Mouse (Mus musculus) lung, postnatal 0 days (tissue): ENCODE measurements at regions not wholly inside any gene's neighbourhood (a gene's known extent, or its start where the extent isn't known, plus 50 kb on each side); places are given as distances from the start of the nearest gene placed in this dataset.

ENCODE experiments used
- ATAC-seq: fragments of 200-750 bp; cut with Nextera tagmentation; 2 replicates; pipeline ENCODE4 v1.8.0; 2017; ENCODE audit warnings: moderate library complexity
- DNase-seq: peaks from one replicate; pipeline ENCODE4 v3.0.0-alpha.2; 2016; ENCODE audit warnings: low spot score
- H3K27ac ChIP-seq: fragments of 300-500 bp; sonication (generic); 2 replicates; pipeline ENCODE4 v1.5.1; 2014; ENCODE audit warnings: antibody characterized with exemption, mild to moderate bottlenecking, low read length, mixed read lengths
- H3K27me3 ChIP-seq: fragments of 300-500 bp; sonication (generic); replicated peaks from 2 replicates; pipeline ENCODE4 v1.6.1; 2014; ENCODE audit warnings: low read length, mixed read lengths; ENCODE audit not compliant: insufficient read depth
- H3K36me3 ChIP-seq: fragments of 300-500 bp; sonication (generic); 2 replicates; pipeline ENCODE4 v1.6.1; 2014; ENCODE audit warnings: low read length, mixed read lengths; ENCODE audit not compliant: insufficient read depth
- H3K4me1 ChIP-seq: fragments of 300-500 bp; sonication (generic); 2 replicates; pipeline ENCODE4 v1.6.1; 2014; ENCODE audit warnings: antibody characterized with exemption, low read depth, low read length, mixed read lengths; ENCODE audit not compliant: insufficient read depth
- H3K4me2 ChIP-seq: fragments of 300-500 bp; sonication (generic); replicated peaks from 2 replicates; pipeline ENCODE4 v1.6.1; 2014; ENCODE audit warnings: low read depth, mild to moderate bottlenecking, low read length, moderate library complexity, mixed read lengths
- H3K4me3 ChIP-seq: fragments of 300-500 bp; sonication (generic); 2 replicates; pipeline ENCODE4 v1.5.1; 2014; ENCODE audit warnings: low read depth, low read length
- H3K9ac ChIP-seq: fragments of 300-500 bp; sonication (generic); replicated peaks from 2 replicates; pipeline ENCODE4 v1.6.1; 2014; ENCODE audit warnings: low read depth, mild to moderate bottlenecking
- H3K9me3 ChIP-seq: fragments of 300-500 bp; sonication (generic); 2 replicates; pipeline ENCODE4 v1.6.1; 2016; ENCODE audit warnings: low read length, mixed read lengths
- CTCF ChIP-seq: IDR thresholded peaks from 2 replicates; pipeline ENCODE4 v1.5.1; 2016; ENCODE audit warnings: antibody characterized with exemption, mild to moderate bottlenecking
- EP300 ChIP-seq: IDR thresholded peaks from 2 replicates; pipeline ENCODE4 v1.6.1; 2016; ENCODE audit warnings: antibody characterized with exemption, mild to moderate bottlenecking, control low read depth
- whole genome bisulfite sequencing: fragments of 180-500 bp; shearing (Covaris S2); extraction: QIAGEN DNeasy Blood & Tissue Kit; methylation state at CpG from one replicate; pipeline ENCODE4 v1.1.7; 2014; 5-methylcytosine and 5-hydroxymethylcytosine counted together

- ATAC-seq, result peak; percentile 72
- 54% methylated on average over 1 of the region's 1 CpGs for WGBS
- H3K27me3 ChIP-seq, result no peaks in the 10 kb centered on the region
Observed at GRCm38 (mm10) chr13:10696181-10696977, 335.7 kb upstream of the Chrm3 start.

GRCm38 (mm10) chr13:10691307-10691706 lies 330.7 kb upstream of the Chrm3 start:
- Histone ChIP-seq H3K9ac (no peak overlapping the region), H3K9me3 (no peaks in the 10 kb centered on the region), H3K36me3 (no peaks in the 10 kb centered on the region), H3K4me3 (no peak overlapping the region), H3K4me1 (no peaks in the 10 kb centered on the region), H3K27me3 (no peaks in the 10 kb centered on the region), H3K4me2 (no peak overlapping the region), H3K27ac (no peak overlapping the region)
- 69% methylated on average over 2 of the region's 2 CpGs for WGBS
- DNase-seq (no peak), ATAC-seq (no peak)
- TF ChIP-seq EP300, result no peak

More at GRCm38 (mm10) chr13:10696181-10696977, 335.7 kb upstream of the Chrm3 start:
- Histone ChIP-seq H3K4me2 (no peak overlapping the region), H3K9ac (no peak overlapping the region), H3K4me3 (no peak overlapping the region), H3K36me3 (no peaks in the 10 kb centered on the region), H3K27ac (no peak overlapping the region), H3K4me1 (no peaks in the 10 kb centered on the region), H3K9me3 (no peaks in the 10 kb centered on the region)
- DNase-seq, result peak; percentile 74
- 0 out of 2 replicates have a peak, but pooled peaks have one; percentile 30 for TF ChIP-seq EP300
- TF ChIP-seq CTCF, result no peak

GRCm38 (mm10) chr13:10687379-10687778 lies 326.7 kb upstream of the Chrm3 start:
- WGBS, result 63% methylated on average over 5 of the region's 5 CpGs
- no peak for TF ChIP-seq EP300
- TF ChIP-seq CTCF, result no peak
- Histone ChIP-seq H3K27ac (no peak overlapping the region), H3K9ac (no peak overlapping the region), H3K4me2 (no peak overlapping the region), H3K9me3 (no peaks in the 10 kb centered on the region), H3K4me3 (no peak overlapping the region), H3K4me1 (no peaks in the 10 kb centered on the region), H3K27me3 (no peaks in the 10 kb centered on the region), H3K36me3 (no peaks in the 10 kb centered on the region)
- no peak for ATAC-seq
- DNase-seq, result no peak

GRCm38 (mm10) chr13:10654086-10654422 lies 293.4 kb upstream of the Chrm3 start:
- DNase-seq (no peak), ATAC-seq (no peak)
- H3K4me2 ChIP-seq, result no peak overlapping the region
- no peak overlapping the region for H3K4me3 ChIP-seq
- H3K27ac ChIP-seq, result no peak overlapping the region
- no peak overlapping the region for H3K9ac ChIP-seq
- no peaks in the 10 kb centered on the region for H3K36me3 ChIP-seq
- 23% methylated on average over 2 of the region's 2 CpGs for WGBS
- H3K4me1 ChIP-seq, result no peaks in the 10 kb centered on the region
- TF ChIP-seq CTCF (no peak), EP300 (no peak)
- H3K9me3 ChIP-seq, result no peaks in the 10 kb centered on the region
- no peaks in the 10 kb centered on the region for H3K27me3 ChIP-seq

GRCm38 (mm10) chr13:10653376-10654085 lies 292.9 kb upstream of the Chrm3 start:
- Histone ChIP-seq H3K9ac (no peak overlapping the region), H3K4me2 (no peak overlapping the region), H3K4me1 (no peaks in the 10 kb centered on the region), H3K27me3 (no peaks in the 10 kb centered on the region), H3K36me3 (no peaks in the 10 kb centered on the region), H3K4me3 (no peak overlapping the region), H3K27ac (no peak overlapping the region), H3K9me3 (no peaks in the 10 kb centered on the region)
- no peak for DNase-seq
- no peak for ATAC-seq
- no peak for TF ChIP-seq CTCF
- no peak for TF ChIP-seq EP300
- 43% methylated on average over 9 of the region's 9 CpGs for WGBS

GRCm38 (mm10) chr13:10636859-10637258 lies 276.2 kb upstream of the Chrm3 start:
- Histone ChIP-seq H3K27me3 (no peaks in the 10 kb centered on the region), H3K4me2 (no peak overlapping the region), H3K4me3 (no peak overlapping the region), H3K9me3 (no peaks in the 10 kb centered on the region), H3K27ac (no peak overlapping the region), H3K9ac (no peak overlapping the region), H3K36me3 (no peaks in the 10 kb centered on the region), H3K4me1 (no peaks in the 10 kb centered on the region)
- ATAC-seq (peak; percentile 80), DNase-seq (peak; percentile 52)
- WGBS, result 45% methylated on average over 4 of the region's 4 CpGs
- TF ChIP-seq EP300 (peak; percentile 62), CTCF (no peak)
